Mouse (Mus musculus): ENCODE measurements around the gene Ryr3.

Ryr3 gene

DNA sequence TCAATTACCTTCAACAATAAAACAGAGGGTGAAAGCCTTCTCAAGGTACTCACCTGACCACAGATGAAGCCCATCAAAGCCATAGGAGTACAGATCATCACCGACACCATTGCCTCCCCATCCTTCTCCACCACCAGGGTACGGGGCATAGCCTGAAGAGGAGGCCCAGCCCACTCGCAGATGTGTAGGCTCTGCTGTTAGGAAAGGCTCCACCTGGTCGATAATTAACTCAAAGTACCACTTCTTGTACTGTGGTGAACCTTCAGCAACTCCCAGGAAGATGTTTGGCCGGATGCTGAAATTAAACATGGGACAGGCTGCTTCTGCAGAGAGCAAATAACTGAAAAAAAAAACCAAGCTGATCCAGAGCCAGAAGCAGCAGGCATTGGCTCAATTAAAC is 316.1 kb downstream of the Ryr3 start:
- DNase-seq: no peak

DNA sequence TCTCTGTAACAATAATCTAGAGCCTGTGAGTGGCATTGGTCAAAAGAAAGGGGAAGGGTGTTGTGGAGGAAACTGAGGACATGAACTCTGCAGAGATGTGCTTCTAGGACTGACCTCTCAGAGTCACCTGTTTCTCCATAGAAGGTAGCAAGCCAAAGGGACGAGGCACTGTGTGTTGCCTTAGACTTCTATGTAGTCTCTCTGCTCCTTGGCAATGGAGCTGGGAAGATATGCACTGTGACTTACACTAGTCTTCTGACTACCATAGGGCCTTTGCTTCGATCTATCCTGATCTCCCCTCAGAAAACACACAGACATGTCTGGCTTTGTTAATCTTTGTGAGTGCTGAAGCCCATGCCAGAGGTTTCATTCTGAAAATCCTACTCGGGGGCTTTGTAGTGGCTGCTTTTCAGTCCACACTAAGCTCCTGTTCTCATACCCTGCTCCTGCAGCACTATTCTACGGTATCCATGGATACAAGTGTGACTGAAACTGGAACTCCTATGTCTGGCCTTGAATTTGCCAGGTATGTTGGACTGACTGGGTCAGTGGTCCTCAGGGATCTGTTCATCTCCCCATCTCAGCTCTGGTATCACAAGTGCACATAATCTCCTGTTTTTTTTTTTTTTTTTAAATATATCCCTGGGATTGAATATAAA is 332.3 kb downstream of the Ryr3 start:
- no peak for DNase-seq

GRCm38 (mm10) chr2:112881805-112882204 is 335.1 kb downstream of the Ryr3 start:
- DNase-seq: no peak

- DNase-seq: no peak
These were observed 335.5 kb downstream of the Ryr3 start for GRCm38 (mm10) chr2:112881376-112881775.

- DNase-seq: no peak
These were observed 339.5 kb downstream of the Ryr3 start for GRCm38 (mm10) chr2:112877404-112877803.

DNA sequence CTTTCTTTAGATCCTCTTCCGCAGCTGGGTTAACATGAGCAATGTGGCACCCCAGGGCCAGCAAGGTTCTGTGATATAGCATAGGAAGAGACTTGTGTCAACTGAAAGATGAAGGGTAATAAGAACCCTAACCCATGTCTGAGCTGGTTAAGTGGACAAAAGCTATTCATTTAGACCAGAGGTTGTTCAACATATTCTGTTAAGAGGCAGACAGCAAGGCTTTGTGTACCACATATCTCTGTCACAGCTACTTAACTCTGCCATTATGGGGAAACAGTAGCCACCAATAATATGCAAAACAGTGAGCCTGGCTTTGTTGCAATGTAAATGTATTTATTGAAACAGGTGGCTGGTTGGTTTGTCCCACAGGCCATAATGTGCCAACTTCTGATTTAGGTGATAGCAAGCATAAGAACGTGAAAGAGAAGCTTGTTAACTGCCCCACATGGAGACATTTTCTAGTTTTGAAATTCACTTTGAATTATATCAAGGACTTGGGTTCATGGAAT is 350.8 kb downstream of the Ryr3 start:
- DNase-seq: no peak

- no peak for DNase-seq
These were observed 355.1 kb downstream of the Ryr3 start for GRCm38 (mm10) chr2:112861792-112862191.

GRCm38 (mm10) chr2:112845583-112846512 is 371.0 kb downstream of the Ryr3 start:
- DNase-seq: no peak

DNA sequence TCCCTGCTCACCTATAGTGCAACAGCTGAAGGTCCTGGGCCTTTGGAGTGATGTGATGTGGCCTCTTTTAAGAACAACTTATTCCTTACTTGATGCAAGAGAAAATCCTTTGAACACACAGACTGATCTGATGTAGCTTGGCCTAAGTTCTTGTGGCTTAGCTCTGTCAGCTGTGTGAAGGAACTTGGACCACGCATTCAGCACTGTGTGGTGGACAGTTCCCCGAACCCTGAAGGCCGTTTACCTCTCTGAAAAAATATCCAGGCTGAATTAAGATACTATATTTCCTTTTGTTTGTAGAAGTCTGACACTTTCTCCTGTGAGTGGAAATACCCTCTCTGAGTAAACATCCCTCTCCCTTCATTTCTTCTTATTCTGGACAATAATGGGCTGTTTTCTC is 374.0 kb downstream of the Ryr3 start:
- DNase-seq: no peak

GRCm38 (mm10) chr2:112831423-112832305 is 385.2 kb downstream of the Ryr3 start:
- DNase-seq: no peak

GRCm38 (mm10) chr2:112826571-112826970 is 390.3 kb downstream of the Ryr3 start:
- DNase-seq: no peak

GRCm38 (mm10) chr2:112822721-112823120 is 394.2 kb downstream of the Ryr3 start:
- no peak for DNase-seq

- DNase-seq: no peak
These were observed 397.8 kb downstream of the Ryr3 start for GRCm38 (mm10) chr2:112819059-112819458.

- DNase-seq: no peak
These were observed 399.9 kb downstream of the Ryr3 start for GRCm38 (mm10) chr2:112816976-112817375.

GRCm38 (mm10) chr2:112815960-112816359 is 400.9 kb downstream of the Ryr3 start:
- no peak for DNase-seq

DNA sequence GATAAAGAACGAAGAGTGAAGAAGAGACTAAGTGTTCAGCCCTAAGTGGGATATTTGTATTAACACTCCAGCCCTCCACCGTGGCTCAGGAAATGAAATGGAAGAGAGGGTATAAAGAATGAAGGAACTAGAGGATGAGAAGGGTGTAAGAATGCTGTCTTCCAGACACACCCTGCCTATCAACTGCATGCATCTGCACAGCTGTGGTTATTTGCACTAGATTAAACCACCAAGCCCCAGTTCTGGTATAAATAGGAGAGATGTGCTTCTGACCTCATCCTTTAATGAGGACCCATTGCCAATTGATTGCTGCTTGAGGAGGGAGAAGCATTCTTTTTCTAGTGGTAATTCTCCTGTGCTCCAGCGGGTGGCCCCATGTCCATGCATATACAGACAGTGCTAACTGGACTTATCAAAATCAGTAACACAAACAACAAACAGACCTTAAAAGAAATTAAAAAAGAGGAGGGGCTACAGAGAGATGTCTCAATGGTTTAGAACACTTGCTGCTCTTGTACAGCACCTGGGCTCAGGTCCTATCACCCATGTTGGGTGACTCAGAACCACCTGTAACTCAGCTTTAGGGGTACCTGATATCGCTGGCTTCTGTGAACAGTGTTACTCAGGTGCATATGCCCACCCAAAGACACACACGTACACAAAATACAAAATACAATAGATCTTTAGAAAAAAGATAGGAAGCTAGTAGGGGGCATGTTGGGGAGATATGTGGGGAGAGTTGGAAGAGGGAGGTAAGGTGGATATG is 404.1 kb downstream of the Ryr3 start:
- no peak for DNase-seq

DNA sequence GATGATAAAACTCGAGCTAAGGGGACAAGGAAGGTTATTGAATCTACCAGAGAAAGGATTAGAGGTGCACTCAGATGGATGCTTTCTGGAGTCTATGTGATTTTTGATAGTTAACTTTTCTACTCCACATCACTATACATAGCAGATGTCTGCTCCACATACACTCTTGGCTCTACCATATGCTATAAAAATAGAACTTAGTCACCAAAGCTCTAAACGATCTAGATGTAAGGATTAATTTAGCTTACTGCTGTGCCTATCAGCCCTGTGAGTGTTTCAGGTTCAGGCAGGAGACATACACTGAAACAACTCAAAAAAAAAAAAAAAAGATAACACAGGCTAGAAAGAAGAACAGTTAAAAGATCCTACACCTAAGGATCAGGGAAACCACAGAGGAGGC is 410.9 kb downstream of the Ryr3 start:
- no peak for DNase-seq

- peak; percentile 29 to 31 for DNase-seq
These were observed 416.9 kb downstream of the Ryr3 start for GRCm38 (mm10) chr2:112799995-112800353.

GRCm38 (mm10) chr2:112799351-112799994 is 417.4 kb downstream of the Ryr3 start:
- DNase-seq: no peak

GRCm38 (mm10) chr2:112781631-112782030 is 435.3 kb downstream of the Ryr3 start:
- no peak for DNase-seq

DNA sequence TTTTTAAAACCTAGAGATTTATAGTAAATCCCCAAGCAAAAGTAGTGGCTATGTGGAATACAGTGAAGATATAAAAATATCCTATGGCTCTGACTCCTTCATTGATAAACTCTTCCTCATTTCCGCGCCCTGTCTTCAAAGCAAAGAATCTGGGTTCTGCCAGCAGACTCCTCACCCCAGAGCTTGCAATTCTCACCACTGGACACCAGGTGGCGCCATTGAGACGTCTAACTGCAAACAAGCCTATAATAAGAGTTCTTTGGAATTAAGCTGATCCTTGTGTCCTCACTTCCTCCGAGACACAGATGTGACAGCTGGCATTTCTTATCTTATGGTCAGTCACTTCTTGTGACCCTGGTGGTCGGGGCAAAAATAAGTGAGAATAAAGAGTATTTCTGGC is 442.1 kb downstream of the Ryr3 start:
- peak; percentile 66 for DNase-seq

DNA sequence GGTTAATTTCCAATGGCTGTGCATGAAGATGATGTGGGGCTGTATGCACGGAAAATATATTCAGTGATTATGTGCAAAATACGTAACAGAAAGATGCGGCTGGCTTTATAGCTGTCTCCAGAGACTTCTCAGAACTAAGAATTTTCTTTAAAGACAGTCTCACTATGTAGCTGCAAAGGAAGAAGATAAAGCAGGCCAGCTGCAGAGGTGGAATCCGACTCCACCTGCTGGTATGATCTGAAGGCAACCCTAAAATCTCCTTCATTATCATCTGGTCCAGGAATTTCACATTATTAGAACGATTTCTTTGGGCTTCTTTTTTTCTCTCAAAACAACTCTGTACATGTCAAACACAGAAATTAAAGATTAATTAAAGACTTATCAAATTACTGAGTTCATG is 449.2 kb downstream of the Ryr3 start:
- DNase-seq: no peak
